ENCODE assay signal across 8 mouse cellular contexts in genomic region chr8:122847829-122848561, GRCm38 (mm10). TPM values are rescaled to one million over a fixed set of nuclear protein-coding genes. Genes with fewer than 3 reads are reported as not detected.
DNase-seq lines count a peak whose midpoint lies in the region; ATAC-seq and TF ChIP-seq lines count a peak whose summit lies in the region.

Gene Cdh15, plus strand, starts transcription at chr8:122847966.

- ATAC-seq in hindbrain, embryonic 14.5 days (ENCODE audit: low FRiP score): peak; percentile 66; the same call in 1 of the 2 replicates
- ATAC-seq in liver, embryonic 15.5 days (ENCODE audit: insufficient read depth): peak; percentile 78
- peak; percentile 61; the same call in 1 of the 2 replicates for ATAC-seq in neural tube, embryonic 12.5 days (ENCODE audit: low FRiP score, low read depth)

- H3K4me2 ChIP-seq in hindbrain, embryonic 14.5 days (replicated peaks): no peak within 1 kb of the TSS
- H3K4me2 ChIP-seq in liver, embryonic 15.5 days: peak within 1 kb of the TSS; percentile 18; the same call in 1 of the 2 replicates
- peak within 1 kb of the TSS; percentile 35 for H3K4me2 ChIP-seq in neural tube, embryonic 12.5 days (replicated peaks)

- H3K27me3 ChIP-seq in forebrain, embryonic 10.5 days (ENCODE audit: poor library complexity, severe bottlenecking): peaks cover 42% of the 10 kb centered on the region
- H3K27me3 ChIP-seq in hindbrain, embryonic 14.5 days (ENCODE audit: control insufficient read depth, insufficient read depth, low read length): no peaks in the 10 kb centered on the region
- peaks cover 85% of the 10 kb centered on the region for H3K27me3 ChIP-seq in liver, embryonic 15.5 days
- H3K27me3 ChIP-seq in neural tube, embryonic 12.5 days (replicated peaks): 0 out of 2 replicates have a peak, but pooled peaks cover 3% of the 10 kb centered on the region

- DNase-seq in layer of hippocampus, adult 2 months (ENCODE audit: low spot score in 2 of 2): peak; percentile 30 to 38
- no peak for DNase-seq in layer of hippocampus, adult 8-10 months (ENCODE audit: low spot score in 2 of 2)
- peak; percentile 95 for DNase-seq in brain, adult 2 months (ENCODE audit: low read depth, low spot score)
- DNase-seq in forebrain, embryonic 10.5 days (ENCODE audit: extremely low spot score, low spot score): peak; percentile 61
- no peak for DNase-seq in hindbrain, embryonic 14.5 days (ENCODE audit: low spot score)
- DNase-seq in ovary, postnatal 14 days (ENCODE audit: low spot score): no peak

- H3K36me3 ChIP-seq in forebrain, embryonic 10.5 days (replicated peaks): no peaks in the 10 kb centered on the region
- no peaks in the 10 kb centered on the region for H3K36me3 ChIP-seq in hindbrain, embryonic 14.5 days (replicated peaks; ENCODE audit: control insufficient read depth, insufficient read depth)
- no peaks in the 10 kb centered on the region for H3K36me3 ChIP-seq in liver, embryonic 15.5 days (replicated peaks)
- no peaks in the 10 kb centered on the region for H3K36me3 ChIP-seq in neural tube, embryonic 12.5 days

- no peak for TF ChIP-seq CTCF in layer of hippocampus, adult 2 months (conservative IDR thresholded peaks at IDR 0.05)

- 12% methylated on average over 18 of the region's 18 CpGs for WGBS in forebrain, embryonic 10.5 days
- 15% methylated on average over 18 of the region's 18 CpGs for WGBS in hindbrain, embryonic 14.5 days
- 17% methylated on average over 17 of the region's 18 CpGs for WGBS in liver, embryonic 15.5 days (ENCODE audit: insufficient replicate concordance)
- 18% methylated on average over 18 of the region's 18 CpGs for WGBS in neural tube, embryonic 12.5 days

- peaks cover 38% of the 10 kb centered on the region for H3K4me1 ChIP-seq in forebrain, embryonic 10.5 days
- H3K4me1 ChIP-seq in hindbrain, embryonic 14.5 days (replicated peaks; ENCODE audit: control insufficient read depth, insufficient read depth, low read length): no peaks in the 10 kb centered on the region
- peaks cover 7% of the 10 kb centered on the region for H3K4me1 ChIP-seq in liver, embryonic 15.5 days (replicated peaks)
- H3K4me1 ChIP-seq in neural tube, embryonic 12.5 days: peaks cover 3% of the 10 kb centered on the region

- H3K27ac ChIP-seq in layer of hippocampus, adult 2 months: no peak within 1 kb of the TSS
- no peak within 1 kb of the TSS for H3K27ac ChIP-seq in forebrain, embryonic 10.5 days
- H3K27ac ChIP-seq in hindbrain, embryonic 14.5 days: no peak within 1 kb of the TSS
- H3K27ac ChIP-seq in liver, embryonic 15.5 days (replicated peaks): no peak within 1 kb of the TSS
- H3K27ac ChIP-seq in neural tube, embryonic 12.5 days: no peak within 1 kb of the TSS

- no peaks in the 10 kb centered on the region for H3K9me3 ChIP-seq in forebrain, embryonic 10.5 days
- H3K9me3 ChIP-seq in hindbrain, embryonic 14.5 days (ENCODE audit: control insufficient read depth, low read length): no peaks in the 10 kb centered on the region
- H3K9me3 ChIP-seq in liver, embryonic 15.5 days (replicated peaks): no peaks in the 10 kb centered on the region
- H3K9me3 ChIP-seq in neural tube, embryonic 12.5 days: no peaks in the 10 kb centered on the region

- no peak within 1 kb of the TSS for H3K9ac ChIP-seq in hindbrain, embryonic 14.5 days
- H3K9ac ChIP-seq in liver, embryonic 15.5 days: no peak within 1 kb of the TSS
- no peak within 1 kb of the TSS for H3K9ac ChIP-seq in neural tube, embryonic 12.5 days

- no peak within 1 kb of the TSS for H3K4me3 ChIP-seq in layer of hippocampus, adult 2 months
- H3K4me3 ChIP-seq in forebrain, embryonic 10.5 days: peak within 1 kb of the TSS; percentile 34
- H3K4me3 ChIP-seq in hindbrain, embryonic 14.5 days (replicated peaks; ENCODE audit: low read length): no peak within 1 kb of the TSS
- no peak within 1 kb of the TSS for H3K4me3 ChIP-seq in liver, embryonic 15.5 days (replicated peaks)
- no peak within 1 kb of the TSS for H3K4me3 ChIP-seq in neural tube, embryonic 12.5 days

RNA-seq across cellular contexts. Expression of gene Cdh15, which starts in this region (rescaled TPM):
- under 1 TPM; 0.93 to 1.00 TPM for total RNA-seq in layer of hippocampus, adult 2 months (2021)
- total RNA-seq in layer of hippocampus, adult 8-10 months (2022): 1 to 10 TPM; 1.0 to 1.3 (median 1.2) TPM
- polyA plus RNA-seq in forebrain, embryonic 10.5 days (2016; fragmentation: Nextera tagmentation; extraction: Ambion mirVana): 0.71 and 0.72 TPM in 2 replicates
- 1.5 TPM in 2 replicates for polyA plus RNA-seq in hindbrain, embryonic 14.5 days (2014; fragmentation: Nextera tagmentation; extraction: Ambion mirVana)
- polyA plus RNA-seq in liver, embryonic 15.5 days (2015; fragmentation: Nextera tagmentation; extraction: Ambion mirVana): 0.67 and 0.85 TPM in 2 replicates
- polyA plus RNA-seq in neural tube, embryonic 12.5 days (2016; fragmentation: Nextera tagmentation; extraction: Ambion mirVana): 5.4 and 7.2 TPM in 2 replicates

Comparison
In these comparisons a context has a peak if more than half of its experiments do, and no peak if none do; other contexts are left out.
1. Peak in DNase-seq in layer of hippocampus, adult 2 months; RNA of the gene not detected or under 1 TPM.
2. Peak in DNase-seq and H3K4me3 ChIP-seq in forebrain, embryonic 10.5 days; RNA of the gene not detected or under 1 TPM.
3. Peak in ATAC-seq and H3K4me2 ChIP-seq in liver, embryonic 15.5 days; RNA of the gene not detected or under 1 TPM.